ENCODE assay signal across 17 mouse cellular contexts in genomic region chr10:79860079-79860911, GRCm38 (mm10). TPM values are rescaled to one million over a fixed set of nuclear protein-coding genes. Genes with fewer than 3 reads are reported as not detected.
DNase-seq lines count a peak whose midpoint lies in the region; ATAC-seq lines count a peak whose summit lies in the region.
"Had no signal": no experiment of that assay in that cellular context is flagged by ENCODE, and none has a peak within 500 bp of the region (broad histone marks: within the 10 kb centered on the region; RNA-seq: fewer than 3 reads in every experiment).

No protein-coding gene starts in this region.

- H3K9me3 ChIP-seq in hindbrain, embryonic 10.5 days, result no peaks in the 10 kb centered on the region
- H3K9me3 ChIP-seq in hindbrain, embryonic 16.5 days (ENCODE audit: control insufficient read depth, low read length), result no peaks in the 10 kb centered on the region
- no peaks in the 10 kb centered on the region for H3K9me3 ChIP-seq in midbrain, embryonic 10.5 days (replicated peaks)
- no peaks in the 10 kb centered on the region for H3K9me3 ChIP-seq in midbrain, embryonic 14.5 days (ENCODE audit: control insufficient read depth, low read length)
- no peaks in the 10 kb centered on the region for H3K9me3 ChIP-seq in limb, embryonic 12.5 days
- H3K9me3 ChIP-seq: forebrain, embryonic 12.5 days; heart, embryonic 15.5 days had no signal

- no peak overlapping the region for H3K4me2 ChIP-seq in hindbrain, embryonic 16.5 days (ENCODE audit: low read length)
- no peak overlapping the region for H3K4me2 ChIP-seq in midbrain, embryonic 14.5 days (ENCODE audit: low read length)
- H3K4me2 ChIP-seq in limb, embryonic 12.5 days, result no peak overlapping the region; the same call in 1 of the 2 replicates
- H3K4me2 ChIP-seq: forebrain, embryonic 12.5 days had no signal

- H3K27me3 ChIP-seq in hindbrain, embryonic 10.5 days (ENCODE audit: insufficient read depth, poor library complexity, severe bottlenecking), result no peaks in the 10 kb centered on the region
- no peaks in the 10 kb centered on the region for H3K27me3 ChIP-seq in hindbrain, embryonic 16.5 days (replicated peaks; ENCODE audit: control insufficient read depth, insufficient read depth, low read length)
- H3K27me3 ChIP-seq in midbrain, embryonic 10.5 days (ENCODE audit: low read depth, poor library complexity, severe bottlenecking), result no peaks in the 10 kb centered on the region
- H3K27me3 ChIP-seq in midbrain, embryonic 14.5 days (ENCODE audit: control insufficient read depth, insufficient read depth, low read length), result no peaks in the 10 kb centered on the region
- H3K27me3 ChIP-seq in limb, embryonic 12.5 days, result no peaks in the 10 kb centered on the region
- H3K27me3 ChIP-seq: forebrain, embryonic 12.5 days; heart, embryonic 15.5 days; Patski had no signal

- H3K9ac ChIP-seq in hindbrain, embryonic 16.5 days (ENCODE audit: low read depth, low read length), result no peak overlapping the region; the same call in 1 of the 2 replicates
- H3K9ac ChIP-seq in midbrain, embryonic 14.5 days (replicated peaks; ENCODE audit: low read length), result no peak overlapping the region
- H3K9ac ChIP-seq in limb, embryonic 12.5 days (replicated peaks), result no peak overlapping the region
- H3K9ac ChIP-seq: forebrain, embryonic 12.5 days had no signal

- peaks cover 98% of the 10 kb centered on the region for H3K36me3 ChIP-seq in hindbrain, embryonic 10.5 days
- peaks cover 41% of the 10 kb centered on the region for H3K36me3 ChIP-seq in hindbrain, embryonic 16.5 days (ENCODE audit: control insufficient read depth, insufficient read depth, low read length)
- H3K36me3 ChIP-seq in midbrain, embryonic 10.5 days, result peaks cover 97% of the 10 kb centered on the region
- H3K36me3 ChIP-seq in midbrain, embryonic 14.5 days (ENCODE audit: control insufficient read depth, insufficient read depth, low read length), result peaks cover 77% of the 10 kb centered on the region
- H3K36me3 ChIP-seq in limb, embryonic 12.5 days, result peaks cover 91% of the 10 kb centered on the region

- 95% methylated on average over 26 of the region's 26 CpGs for WGBS in hindbrain, embryonic 10.5 days
- 93% methylated on average over 26 of the region's 26 CpGs for WGBS in hindbrain, embryonic 16.5 days
- WGBS in midbrain, embryonic 10.5 days, result 93% methylated on average over 26 of the region's 26 CpGs
- 92% methylated on average over 26 of the region's 26 CpGs for WGBS in midbrain, embryonic 14.5 days
- 92% methylated on average over 26 of the region's 26 CpGs for WGBS in limb, embryonic 12.5 days

- DNase-seq in hindbrain, embryonic 10.5 days (ENCODE audit: low spot score), result no peak
- no peak for DNase-seq in midbrain, embryonic 10.5 days (ENCODE audit: low spot score)
- DNase-seq in midbrain, embryonic 14.5 days, result no peak
- DNase-seq in urinary bladder, adult 18-20 months (ENCODE audit: low spot score in 2 of 2), result no peak
- DNase-seq in adrenal gland, postnatal 36 days, result no peak
- DNase-seq: cerebellum, adult 8-10 months; lung, adult 2 months had no signal

- no peak overlapping the region for H3K27ac ChIP-seq in hindbrain, embryonic 10.5 days
- H3K27ac ChIP-seq in hindbrain, embryonic 16.5 days (ENCODE audit: low read depth, low read length), result no peak overlapping the region
- H3K27ac ChIP-seq in midbrain, embryonic 10.5 days (replicated peaks), result no peak overlapping the region
- H3K27ac ChIP-seq in midbrain, embryonic 14.5 days (replicated peaks; ENCODE audit: low read depth, low read length), result no peak overlapping the region
- peak overlapping the region; percentile 1; the same call in 1 of the 2 replicates for H3K27ac ChIP-seq in limb, embryonic 12.5 days
- H3K27ac ChIP-seq: forebrain, embryonic 12.5 days had no signal

- no peak for ATAC-seq in hindbrain, embryonic 16.5 days
- no peak for ATAC-seq in midbrain, embryonic 14.5 days (ENCODE audit: low FRiP score, low TSS enrichment)
- ATAC-seq in limb, embryonic 12.5 days (ENCODE audit: insufficient number of reproducible peaks, insufficient read depth, low FRiP score, low TSS enrichment, low read depth), result no peak
- ATAC-seq: CD4-positive, CD25-positive, alpha-beta regulatory T cell, adult 4 months; Patski had no signal

- peaks cover 55% of the 10 kb centered on the region for H3K4me1 ChIP-seq in hindbrain, embryonic 10.5 days (replicated peaks)
- peaks cover 45% of the 10 kb centered on the region for H3K4me1 ChIP-seq in hindbrain, embryonic 16.5 days (ENCODE audit: control insufficient read depth, insufficient read depth, low read depth, low read length)
- H3K4me1 ChIP-seq in midbrain, embryonic 10.5 days, result peaks cover 42% of the 10 kb centered on the region
- H3K4me1 ChIP-seq in midbrain, embryonic 14.5 days (ENCODE audit: control insufficient read depth, insufficient read depth, low read length), result peaks cover 31% of the 10 kb centered on the region
- H3K4me1 ChIP-seq in limb, embryonic 12.5 days (replicated peaks), result peaks cover 53% of the 10 kb centered on the region

- 0 out of 2 replicates have a peak overlapping the region, but pooled peaks have one; percentile 2 for H3K4me3 ChIP-seq in hindbrain, embryonic 10.5 days
- no peak overlapping the region for H3K4me3 ChIP-seq in hindbrain, embryonic 16.5 days (ENCODE audit: low read length)
- peak overlapping the region; percentile 10; the same call in 1 of the 2 replicates for H3K4me3 ChIP-seq in midbrain, embryonic 10.5 days
- no peak overlapping the region for H3K4me3 ChIP-seq in midbrain, embryonic 14.5 days (replicated peaks; ENCODE audit: low read depth, low read length)
- no peak overlapping the region; the same call in 1 of the 2 replicates for H3K4me3 ChIP-seq in limb, embryonic 12.5 days (replicated peaks)
- H3K4me3 ChIP-seq: forebrain, embryonic 12.5 days; heart, embryonic 15.5 days had no signal

RNA-seq across cellular contexts. Expression of gene Ptbp1, which starts 6.1 kb away (rescaled TPM):
- 288 and 338 TPM in 2 replicates for polyA plus RNA-seq in hindbrain, embryonic 10.5 days (2016; fragmentation: Nextera tagmentation; extraction: Ambion mirVana)
- polyA plus RNA-seq in hindbrain, embryonic 16.5 days (2015; fragmentation: Nextera tagmentation; extraction: Ambion mirVana), result 61.2 and 79.2 TPM in 2 replicates
- polyA plus RNA-seq in midbrain, embryonic 10.5 days (2016; fragmentation: Nextera tagmentation; extraction: Ambion mirVana), result 296 and 334 TPM in 2 replicates
- 47.5 and 74.0 TPM in 2 replicates for polyA plus RNA-seq in midbrain, embryonic 14.5 days (2014; fragmentation: Nextera tagmentation; extraction: Ambion mirVana)
- 373 and 403 TPM in 2 replicates for polyA plus RNA-seq in limb, embryonic 12.5 days (2016; fragmentation: Nextera tagmentation; extraction: Ambion mirVana)
- total RNA-seq in adrenal gland, postnatal 36 days (2021), result 100 to 1,000 TPM; 257 to 299 TPM

RNA-seq across cellular contexts. Expression of gene Prtn3, which starts 14.0 kb away (rescaled TPM):
- polyA plus RNA-seq in hindbrain, embryonic 10.5 days (2016; fragmentation: Nextera tagmentation; extraction: Ambion mirVana), result 10.0 and 15.1 TPM in 2 replicates
- polyA plus RNA-seq in hindbrain, embryonic 16.5 days (2015; fragmentation: Nextera tagmentation; extraction: Ambion mirVana), result 10.4 and 11.2 TPM in 2 replicates
- polyA plus RNA-seq in midbrain, embryonic 10.5 days (2016; fragmentation: Nextera tagmentation; extraction: Ambion mirVana), result 8.0 and 13.5 TPM in 2 replicates
- 14.9 and 16.7 TPM in 2 replicates for polyA plus RNA-seq in midbrain, embryonic 14.5 days (2014; fragmentation: Nextera tagmentation; extraction: Ambion mirVana)
- polyA plus RNA-seq in limb, embryonic 12.5 days (2016; fragmentation: Nextera tagmentation; extraction: Ambion mirVana), result 15.1 and 15.3 TPM in 2 replicates
- total RNA-seq in adrenal gland, postnatal 36 days (2021), result under 1 TPM; 0.50 to 0.56 TPM
- polyA plus RNA-seq: CD4-positive, CD25-positive, alpha-beta regulatory T cell, adult 4 months had no signal

RNA-seq across cellular contexts. Expression of gene Plppr3, which starts 14.1 kb away (rescaled TPM):
- polyA plus RNA-seq in hindbrain, embryonic 10.5 days (2016; fragmentation: Nextera tagmentation; extraction: Ambion mirVana), result 122 and 205 TPM in 2 replicates
- polyA plus RNA-seq in hindbrain, embryonic 16.5 days (2015; fragmentation: Nextera tagmentation; extraction: Ambion mirVana), result 387 and 426 TPM in 2 replicates
- 110 and 169 TPM in 2 replicates for polyA plus RNA-seq in midbrain, embryonic 10.5 days (2016; fragmentation: Nextera tagmentation; extraction: Ambion mirVana)
- polyA plus RNA-seq in midbrain, embryonic 14.5 days (2014; fragmentation: Nextera tagmentation; extraction: Ambion mirVana), result 342 and 375 TPM in 2 replicates
- 157 and 162 TPM in 2 replicates for polyA plus RNA-seq in limb, embryonic 12.5 days (2016; fragmentation: Nextera tagmentation; extraction: Ambion mirVana)
- total RNA-seq in adrenal gland, postnatal 36 days (2021), result under 1 TPM; 0.16 to 0.50 TPM

RNA-seq across cellular contexts. Expression of gene Elane, which starts 25.8 kb away (rescaled TPM):
- polyA plus RNA-seq in hindbrain, embryonic 10.5 days (2016; fragmentation: Nextera tagmentation; extraction: Ambion mirVana), result not detected in 2 replicates
- 0.26 and 0.32 TPM in 2 replicates for polyA plus RNA-seq in hindbrain, embryonic 16.5 days (2015; fragmentation: Nextera tagmentation; extraction: Ambion mirVana)
- polyA plus RNA-seq in midbrain, embryonic 10.5 days (2016; fragmentation: Nextera tagmentation; extraction: Ambion mirVana), result 0.16 and 0.46 TPM in 2 replicates
- polyA plus RNA-seq in midbrain, embryonic 14.5 days (2014; fragmentation: Nextera tagmentation; extraction: Ambion mirVana), result not detected in 2 replicates
- polyA plus RNA-seq in limb, embryonic 12.5 days (2016; fragmentation: Nextera tagmentation; extraction: Ambion mirVana), result not detected in 2 replicates
- under 1 TPM; 0.30 to 0.33 TPM for total RNA-seq in adrenal gland, postnatal 36 days (2021)
- total RNA-seq: layer of hippocampus, postnatal 10 days had no signal
- polyA plus RNA-seq: CD4-positive, CD25-positive, alpha-beta regulatory T cell, adult 4 months; forebrain, embryonic 12.5 days; neural tube, embryonic 11.5 days; Patski had no signal

RNA-seq across cellular contexts. Expression of gene Cfd, which starts 30.4 kb away (rescaled TPM):
- not detected in 2 replicates for polyA plus RNA-seq in hindbrain, embryonic 10.5 days (2016; fragmentation: Nextera tagmentation; extraction: Ambion mirVana)
- not detected in 2 replicates for polyA plus RNA-seq in hindbrain, embryonic 16.5 days (2015; fragmentation: Nextera tagmentation; extraction: Ambion mirVana)
- polyA plus RNA-seq in midbrain, embryonic 10.5 days (2016; fragmentation: Nextera tagmentation; extraction: Ambion mirVana), result not detected in 2 replicates
- not detected in 2 replicates for polyA plus RNA-seq in midbrain, embryonic 14.5 days (2014; fragmentation: Nextera tagmentation; extraction: Ambion mirVana)
- polyA plus RNA-seq in limb, embryonic 12.5 days (2016; fragmentation: Nextera tagmentation; extraction: Ambion mirVana), result not detected in 2 replicates
- total RNA-seq in adrenal gland, postnatal 36 days (2021), result 1,000 to 10,000 TPM; 1,484 to 1,596 TPM
- total RNA-seq: layer of hippocampus, postnatal 10 days; megakaryocyte-erythroid progenitor cell, adult 5-6 weeks had no signal
- polyA plus RNA-seq: CD4-positive, CD25-positive, alpha-beta regulatory T cell, adult 4 months; forebrain, embryonic 12.5 days; heart, embryonic 15.5 days; limb, embryonic 11.5 days; neural tube, embryonic 11.5 days; Patski had no signal

Comparison
In these comparisons a context has a peak if more than half of its experiments do, and no peak if none do; other contexts are left out.
1. H3K4me3 ChIP-seq: peak in hindbrain, embryonic 10.5 days (single experiment) and midbrain, embryonic 10.5 days (single experiment); none in hindbrain, embryonic 16.5 days (single experiment), midbrain, embryonic 14.5 days (single experiment) and limb, embryonic 12.5 days (single experiment).